ENCODE assay signal across 13 mouse cellular contexts in the genomic region with DNA sequence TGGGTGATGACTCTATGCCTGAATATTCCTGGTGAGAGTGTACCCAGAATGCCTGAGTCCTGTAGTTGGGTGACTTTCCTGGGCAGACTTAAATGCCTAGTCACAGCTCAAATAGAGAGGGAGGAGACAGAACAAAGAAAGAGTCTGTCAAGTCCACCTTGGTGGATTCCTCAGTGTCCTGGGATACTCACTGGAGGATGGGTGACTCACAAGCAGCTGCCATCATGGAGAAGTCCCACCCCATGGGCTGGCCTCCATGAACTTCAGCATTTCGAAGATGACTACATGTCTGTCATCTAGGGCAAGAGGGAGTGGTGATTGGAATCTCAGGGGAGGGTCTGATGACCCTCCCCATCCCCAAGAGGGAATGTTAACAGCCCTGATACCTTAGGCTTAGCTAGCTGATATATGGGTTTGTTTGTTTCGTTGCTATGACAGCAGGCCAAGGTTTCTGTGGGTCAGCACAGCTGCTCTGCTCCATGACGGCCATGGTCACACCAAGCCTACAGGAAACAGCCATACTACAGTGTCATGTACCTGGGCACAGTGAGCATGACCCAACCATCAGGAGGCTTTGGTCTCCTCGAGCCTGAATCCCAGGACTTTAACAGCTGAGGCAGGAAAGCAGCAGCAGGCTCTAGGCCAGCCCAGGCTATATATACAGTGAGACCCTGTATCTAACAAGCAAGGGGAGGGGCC.
"Had no signal": no experiment of that assay in that cellular context is flagged by ENCODE, and none has a peak within 500 bp of the region (broad histone marks: within the 10 kb centered on the region; RNA-seq: fewer than 3 reads in every experiment).

No protein-coding gene starts in this region.

- H3K36me3 ChIP-seq: limb, embryonic 10.5 days; lung, embryonic 15.5 days; midbrain, embryonic 12.5 days had no signal

- H3K4me3 ChIP-seq: left cerebral cortex, adult 2 months; limb, embryonic 10.5 days; lung, embryonic 15.5 days; megakaryocyte, embryonic 14.5 days; midbrain, embryonic 12.5 days had no signal

- ATAC-seq: midbrain, embryonic 16.5 days had no signal

- H3K4me2 ChIP-seq: lung, embryonic 15.5 days; midbrain, embryonic 12.5 days had no signal

- H3K9ac ChIP-seq: lung, embryonic 15.5 days; midbrain, embryonic 12.5 days had no signal

- H3K27me3 ChIP-seq: lung, embryonic 15.5 days; megakaryocyte, embryonic 14.5 days had no signal

- H3K27ac ChIP-seq: left cerebral cortex, adult 2 months; limb, embryonic 10.5 days; lung, embryonic 15.5 days; macrophage; midbrain, embryonic 12.5 days had no signal

- H3K9me3 ChIP-seq: limb, embryonic 10.5 days; lung, embryonic 15.5 days; megakaryocyte, embryonic 14.5 days; midbrain, embryonic 12.5 days had no signal

- DNase-seq: kidney, adult 9 months; kidney, postnatal 10 days; lung, postnatal 14 days; right cerebral cortex, adult 18-20 months; right cerebral cortex, postnatal 25 days; thymus, postnatal 4 days had no signal
